Mouse (Mus musculus): ENCODE measurements around the gene Tm4sf19. TPM values are rescaled to one million over a fixed set of nuclear protein-coding genes. Genes with fewer than 3 reads are reported as not detected.

Gene Tm4sf19
- polyA plus RNA-seq, 1 experiment: not detected

- no peak for TF ChIP-seq POLR2A (IDR thresholded peaks at IDR 0.05; ENCODE audit: extremely low read depth, insufficient read depth, low read length)
- no peak for TF ChIP-seq CTCF (IDR thresholded peaks at IDR 0.05; ENCODE audit: extremely low read depth, insufficient read depth, low read length)
- H3K4me1 ChIP-seq (ENCODE audit: control insufficient read depth, insufficient read depth, low read length): peaks cover 2% of the 10 kb centered on the region; the same call in 1 of the 2 replicates
- H3K4me3 ChIP-seq (ENCODE audit: insufficient read depth, low read length): no peak overlapping the region
- no peak overlapping the region for H3K27ac ChIP-seq (ENCODE audit: insufficient read depth, low read length)
These were observed 56.5 kb downstream of the Tm4sf19 start for GRCm38 (mm10) chr16:32456761-32457160.

Other genes with a start within 250 kb of the Tm4sf19 start
- gene Nrros, start 234.9 kb upstream of the Tm4sf19 start, polyA plus RNA-seq (2012; rRNA removed): 5.6 and 6.5 TPM in 2 replicates
- gene Bex6, start 220.7 kb upstream of the Tm4sf19 start, polyA plus RNA-seq (2012; rRNA removed): not detected in 2 replicates
- 24.8 and 27.0 TPM in 2 replicates for gene Fbxo45, start 153.3 kb upstream of the Tm4sf19 start, polyA plus RNA-seq (2012; rRNA removed)
- gene Wdr53, start 153.3 kb upstream of the Tm4sf19 start, polyA plus RNA-seq (2012; rRNA removed): 11.1 and 11.7 TPM in 2 replicates
- 0.27 and 0.32 TPM in 2 replicates for gene Smco1, start 129.0 kb upstream of the Tm4sf19 start, polyA plus RNA-seq (2012; rRNA removed)
- 15.2 and 16.4 TPM in 2 replicates for gene Rnf168, start 123.0 kb upstream of the Tm4sf19 start, polyA plus RNA-seq (2012; rRNA removed)
- 16.1 and 17.1 TPM in 2 replicates for gene Ubxn7, start 68.2 kb upstream of the Tm4sf19 start, polyA plus RNA-seq (2012; rRNA removed)
- gene Tctex1d2, start 19.2 kb downstream of the Tm4sf19 start, polyA plus RNA-seq (2012; rRNA removed): 21.9 and 24.3 TPM in 2 replicates
- 24.1 and 27.0 TPM in 2 replicates for gene Pcyt1a, start 30.4 kb downstream of the Tm4sf19 start, polyA plus RNA-seq (2012; rRNA removed)
- gene Slc51a, start 87.4 kb downstream of the Tm4sf19 start, polyA plus RNA-seq (2012; rRNA removed): 0.04 TPM in 1 of 2 replicates, not detected in the other
- gene Zdhhc19, start 95.8 kb downstream of the Tm4sf19 start, polyA plus RNA-seq (2012; rRNA removed): not detected in 2 replicates
- 77.7 and 82.2 TPM in 2 replicates for gene Tfrc, start 208.4 kb downstream of the Tm4sf19 start, polyA plus RNA-seq (2012; rRNA removed)
- 202 and 204 TPM in 2 replicates for gene Tnk2, start 243.4 kb downstream of the Tm4sf19 start, polyA plus RNA-seq (2012; rRNA removed)

Measured in cortical plate, adult 2 months (tissue).